11 mouse cellular contexts compared by ENCODE assay signal in genomic region chr11:120873206-120873605, GRCm38 (mm10). TPM values are rescaled to one million over a fixed set of nuclear protein-coding genes. Genes with fewer than 3 reads are reported as not detected.
DNase-seq lines count a peak whose midpoint lies in the region; ATAC-seq lines count a peak whose summit lies in the region.
"Had no signal": no experiment of that assay in that cellular context is flagged by ENCODE, and none has a peak within 500 bp of the region (broad histone marks: within the 10 kb centered on the region; RNA-seq: fewer than 3 reads in every experiment).

No protein-coding gene starts in this region.

- H3K27ac ChIP-seq in liver, embryonic 11.5 days (ENCODE audit: low read depth, low read length) = no peak overlapping the region
- no peak overlapping the region for H3K27ac ChIP-seq in liver, embryonic 12.5 days
- H3K27ac ChIP-seq in embryonic facial prominence, embryonic 10.5 days (replicated peaks) = peak overlapping the region; percentile 63
- H3K27ac ChIP-seq: heart, adult 2 months; hindbrain, embryonic 12.5 days; lung, embryonic 15.5 days had no signal

- H3K4me1 ChIP-seq in liver, embryonic 11.5 days (replicated peaks; ENCODE audit: control insufficient read depth, insufficient read depth, low read length) = no peaks in the 10 kb centered on the region
- peaks cover 9% of the 10 kb centered on the region for H3K4me1 ChIP-seq in liver, embryonic 12.5 days
- H3K4me1 ChIP-seq in embryonic facial prominence, embryonic 10.5 days = peaks cover 15% of the 10 kb centered on the region
- H3K4me1 ChIP-seq: hindbrain, embryonic 12.5 days; lung, embryonic 15.5 days had no signal

- no peak for ATAC-seq in liver, embryonic 11.5 days (replicated peaks; ENCODE audit: low FRiP score)
- no peak for ATAC-seq in liver, embryonic 12.5 days

- no peaks in the 10 kb centered on the region for H3K9me3 ChIP-seq in liver, embryonic 11.5 days (ENCODE audit: control insufficient read depth, low read length)
- H3K9me3 ChIP-seq in liver, embryonic 12.5 days (replicated peaks) = no peaks in the 10 kb centered on the region
- no peaks in the 10 kb centered on the region for H3K9me3 ChIP-seq in embryonic facial prominence, embryonic 10.5 days
- H3K9me3 ChIP-seq: hindbrain, embryonic 12.5 days; lung, embryonic 15.5 days had no signal

- H3K27me3 ChIP-seq in liver, embryonic 11.5 days (replicated peaks; ENCODE audit: control insufficient read depth, insufficient read depth, low read length) = no peaks in the 10 kb centered on the region
- H3K27me3 ChIP-seq in liver, embryonic 12.5 days (replicated peaks) = no peaks in the 10 kb centered on the region
- H3K27me3 ChIP-seq in embryonic facial prominence, embryonic 10.5 days (replicated peaks; ENCODE audit: low read depth, poor library complexity, severe bottlenecking) = no peaks in the 10 kb centered on the region
- H3K27me3 ChIP-seq: hindbrain, embryonic 12.5 days; lung, embryonic 15.5 days had no signal

- 0 out of 2 replicates have a peak overlapping the region, but pooled peaks have one; percentile 6 for H3K9ac ChIP-seq in liver, embryonic 11.5 days (ENCODE audit: low read depth, low read length)
- no peak overlapping the region for H3K9ac ChIP-seq in liver, embryonic 12.5 days
- H3K9ac ChIP-seq: hindbrain, embryonic 12.5 days; lung, embryonic 15.5 days had no signal

- no peak for DNase-seq in liver, embryonic 11.5 days (ENCODE audit: low spot score)
- peak; percentile 55 for DNase-seq in adrenal gland, adult 8-10 months
- peak; percentile 25 for DNase-seq in embryonic facial prominence, embryonic 10.5 days (ENCODE audit: low spot score)
- peak; percentile 41 to 62 for DNase-seq in kidney, postnatal 4 days
- no peak for DNase-seq in lung, postnatal 36 days
- no peak for DNase-seq in heart, postnatal 4 days
- DNase-seq: thymus, postnatal 36 days had no signal

- H3K4me3 ChIP-seq in liver, embryonic 11.5 days (ENCODE audit: low read depth, low read length) = no peak overlapping the region
- H3K4me3 ChIP-seq in liver, embryonic 12.5 days = no peak overlapping the region
- no peak overlapping the region for H3K4me3 ChIP-seq in embryonic facial prominence, embryonic 10.5 days
- H3K4me3 ChIP-seq: heart, adult 2 months; hindbrain, embryonic 12.5 days; lung, embryonic 15.5 days had no signal

- 86% methylated on average over 6 of the region's 6 CpGs for WGBS in liver, embryonic 11.5 days
- WGBS in liver, embryonic 12.5 days (ENCODE audit: insufficient replicate concordance) = 73% methylated on average over 6 of the region's 6 CpGs
- 58% methylated on average over 6 of the region's 6 CpGs for WGBS in embryonic facial prominence, embryonic 10.5 days

- H3K4me2 ChIP-seq in liver, embryonic 11.5 days = no peak overlapping the region
- H3K4me2 ChIP-seq in liver, embryonic 12.5 days = no peak overlapping the region
- H3K4me2 ChIP-seq: hindbrain, embryonic 12.5 days; lung, embryonic 15.5 days had no signal

- H3K36me3 ChIP-seq in liver, embryonic 11.5 days (ENCODE audit: control insufficient read depth, insufficient read depth, low read length) = no peaks in the 10 kb centered on the region
- no peaks in the 10 kb centered on the region for H3K36me3 ChIP-seq in liver, embryonic 12.5 days
- H3K36me3 ChIP-seq in embryonic facial prominence, embryonic 10.5 days (replicated peaks) = peaks cover 24% of the 10 kb centered on the region

RNA-seq across cellular contexts. Expression of gene Fasn, which starts 48.9 kb away (rescaled TPM):
- 71.3 and 80.0 TPM in 2 replicates for polyA plus RNA-seq in liver, embryonic 11.5 days (2014; fragmentation: Nextera tagmentation; extraction: Ambion mirVana)
- 35.9 and 40.3 TPM in 2 replicates for polyA plus RNA-seq in liver, embryonic 12.5 days (2016; fragmentation: Nextera tagmentation; extraction: Ambion mirVana)
- total RNA-seq in adrenal gland, adult 8-10 months (2022) = 1,000 to 10,000 TPM in 1 of 4 experiments, 100 to 1,000 TPM in 3; 300 to 1,377 (median 701) TPM
- polyA plus RNA-seq in embryonic facial prominence, embryonic 10.5 days (2016; fragmentation: Nextera tagmentation; extraction: Ambion mirVana) = 121 and 132 TPM in 2 replicates
- 10 to 100 TPM; 59.3 to 63.9 TPM for total RNA-seq in heart, postnatal 4 days (2021)

RNA-seq across cellular contexts. Expression of gene Ccdc57, which starts 59.5 kb away (rescaled TPM):
- polyA plus RNA-seq in liver, embryonic 11.5 days (2014; fragmentation: Nextera tagmentation; extraction: Ambion mirVana) = 4.2 and 4.7 TPM in 2 replicates
- polyA plus RNA-seq in liver, embryonic 12.5 days (2016; fragmentation: Nextera tagmentation; extraction: Ambion mirVana) = 2.9 and 3.2 TPM in 2 replicates
- total RNA-seq in adrenal gland, adult 8-10 months (2022) = 10 to 100 TPM in 3 of 4 experiments, 1 to 10 TPM in 1; 9.9 to 24.5 (median 15.1) TPM
- polyA plus RNA-seq in embryonic facial prominence, embryonic 10.5 days (2016; fragmentation: Nextera tagmentation; extraction: Ambion mirVana) = 6.5 and 6.8 TPM in 2 replicates
- 1 to 10 TPM; 2.1 to 2.4 TPM for total RNA-seq in heart, postnatal 4 days (2021)

Comparison
In these comparisons a context has a peak if more than half of its experiments do, and no peak if none do; other contexts are left out.
1. DNase-seq: peak in adrenal gland, adult 8-10 months (single experiment), embryonic facial prominence, embryonic 10.5 days (single experiment) and kidney, postnatal 4 days (2 of 2); none in liver, embryonic 11.5 days (single experiment), lung, postnatal 36 days (single experiment) and heart, postnatal 4 days (single experiment).